Mouse (Mus musculus) A20 (cell line): ENCODE measurements around the gene Dkkl1.

ENCODE experiments used
- DNase-seq: peaks from one replicate; pipeline ENCODE4 v3.0.0-alpha.2; 2011; ENCODE audit warnings: low read depth, low spot score

The Dkkl1 gene

GRCm38 (mm10) chr7:45193406-45193805 lies 18.5 kb downstream of the Dkkl1 start:
- DNase-seq, result no peak

- DNase-seq, result no peak
Measured at GRCm38 (mm10) chr7:45192585-45193310, 19.2 kb downstream of the Dkkl1 start.

GRCm38 (mm10) chr7:45191803-45192363 lies 20.1 kb downstream of the Dkkl1 start:
- DNase-seq, result no peak

- DNase-seq, result no peak
Measured at GRCm38 (mm10) chr7:45191161-45191560, 20.8 kb downstream of the Dkkl1 start.

- DNase-seq, result no peak
Measured at GRCm38 (mm10) chr7:45190186-45190585, 21.8 kb downstream of the Dkkl1 start.

- DNase-seq, result no peak
Measured at GRCm38 (mm10) chr7:45189600-45189999, 22.3 kb downstream of the Dkkl1 start.

GRCm38 (mm10) chr7:45185921-45186320 lies 26.0 kb downstream of the Dkkl1 start:
- no peak for DNase-seq

GRCm38 (mm10) chr7:45183672-45184071 lies 28.3 kb downstream of the Dkkl1 start:
- no peak for DNase-seq

GRCm38 (mm10) chr7:45182606-45183005 lies 29.3 kb downstream of the Dkkl1 start:
- no peak for DNase-seq

GRCm38 (mm10) chr7:45182199-45182601 lies 29.7 kb downstream of the Dkkl1 start:
- DNase-seq, result peak; percentile 96

- no peak for DNase-seq
Measured at GRCm38 (mm10) chr7:45181540-45181939, 30.4 kb downstream of the Dkkl1 start.

- no peak for DNase-seq
Measured at GRCm38 (mm10) chr7:45180896-45181477, 31.0 kb downstream of the Dkkl1 start, which contains the start of gene Pth2. Pth2 (plus strand) TSS chr7:45180995.

- DNase-seq, result no peak
Measured at GRCm38 (mm10) chr7:45179469-45179868, 32.5 kb downstream of the Dkkl1 start, which contains the start of gene Gfy. Gfy (minus strand) TSS chr7:45179569.

- DNase-seq, result peak; percentile 13
Measured at GRCm38 (mm10) chr7:45178550-45178949, 33.4 kb downstream of the Dkkl1 start.

- DNase-seq, result no peak
Measured at GRCm38 (mm10) chr7:45176356-45176755, 35.6 kb downstream of the Dkkl1 start.

- DNase-seq, result no peak
Measured at GRCm38 (mm10) chr7:45175929-45176328, 36.0 kb downstream of the Dkkl1 start.

GRCm38 (mm10) chr7:45175398-45175797 lies 36.5 kb downstream of the Dkkl1 start:
- no peak for DNase-seq

GRCm38 (mm10) chr7:45174567-45175280 lies 37.2 kb downstream of the Dkkl1 start:
- DNase-seq, result peak; percentile 10

- peak; percentile 65 for DNase-seq
Measured at GRCm38 (mm10) chr7:45173772-45174171, 38.2 kb downstream of the Dkkl1 start.

GRCm38 (mm10) chr7:45172974-45173373 lies 39.0 kb downstream of the Dkkl1 start:
- peak; percentile 64 for DNase-seq

- DNase-seq, result peak; percentile 48
Measured at GRCm38 (mm10) chr7:45169495-45169894, 42.5 kb downstream of the Dkkl1 start.

- no peak for DNase-seq
Measured at GRCm38 (mm10) chr7:45168656-45169055, 43.3 kb downstream of the Dkkl1 start.
